Mouse (Mus musculus): ENCODE results near the gene Nmnat2.
A peak's percentile ranks its signal among the peaks of the same experiment; 100 is the strongest.

Gene Nmnat2

DNA sequence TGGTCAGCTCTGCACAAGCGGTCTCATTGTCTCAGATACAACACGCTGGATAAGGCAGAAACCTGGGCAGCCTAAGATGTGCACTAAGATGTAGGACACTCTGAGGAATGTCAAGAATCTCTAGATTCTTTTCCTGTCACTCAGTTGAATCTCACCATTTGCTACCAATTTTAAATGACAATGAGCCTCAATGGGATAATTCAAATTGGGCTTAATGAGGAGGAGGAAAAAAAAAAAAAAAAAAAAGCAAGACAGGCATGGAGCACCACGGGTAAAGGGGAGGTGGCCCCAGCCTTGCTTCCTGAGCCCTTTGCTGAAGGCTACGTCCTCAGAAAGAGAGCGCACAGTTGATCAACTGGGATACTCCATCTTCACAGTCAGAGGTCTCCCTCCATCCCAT is 138.4 kb downstream of the Nmnat2 start:
- DNase-seq (ENCODE audit: low spot score): no peak

DNA sequence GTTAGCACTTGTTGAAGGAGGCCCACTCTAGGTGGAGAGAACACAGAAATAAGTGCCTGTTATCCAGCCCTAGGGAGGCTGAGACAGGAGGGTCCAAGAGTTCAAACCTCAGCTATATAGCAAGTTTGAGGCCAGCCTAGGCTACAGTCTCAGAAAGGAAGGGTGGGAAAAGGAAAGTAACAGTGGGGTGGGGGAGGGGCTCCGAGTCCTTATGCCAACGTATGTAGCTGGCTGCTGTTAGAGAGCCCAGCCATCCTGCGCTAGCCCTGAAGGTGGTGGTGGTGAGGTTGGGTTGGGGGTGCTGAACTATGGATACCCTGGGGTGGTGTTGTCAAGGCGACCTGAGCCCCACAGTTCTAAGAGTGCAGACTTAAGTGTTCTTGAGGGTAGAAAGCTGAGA is 138.8 kb downstream of the Nmnat2 start:
- no peak for DNase-seq (ENCODE audit: low spot score)

DNA sequence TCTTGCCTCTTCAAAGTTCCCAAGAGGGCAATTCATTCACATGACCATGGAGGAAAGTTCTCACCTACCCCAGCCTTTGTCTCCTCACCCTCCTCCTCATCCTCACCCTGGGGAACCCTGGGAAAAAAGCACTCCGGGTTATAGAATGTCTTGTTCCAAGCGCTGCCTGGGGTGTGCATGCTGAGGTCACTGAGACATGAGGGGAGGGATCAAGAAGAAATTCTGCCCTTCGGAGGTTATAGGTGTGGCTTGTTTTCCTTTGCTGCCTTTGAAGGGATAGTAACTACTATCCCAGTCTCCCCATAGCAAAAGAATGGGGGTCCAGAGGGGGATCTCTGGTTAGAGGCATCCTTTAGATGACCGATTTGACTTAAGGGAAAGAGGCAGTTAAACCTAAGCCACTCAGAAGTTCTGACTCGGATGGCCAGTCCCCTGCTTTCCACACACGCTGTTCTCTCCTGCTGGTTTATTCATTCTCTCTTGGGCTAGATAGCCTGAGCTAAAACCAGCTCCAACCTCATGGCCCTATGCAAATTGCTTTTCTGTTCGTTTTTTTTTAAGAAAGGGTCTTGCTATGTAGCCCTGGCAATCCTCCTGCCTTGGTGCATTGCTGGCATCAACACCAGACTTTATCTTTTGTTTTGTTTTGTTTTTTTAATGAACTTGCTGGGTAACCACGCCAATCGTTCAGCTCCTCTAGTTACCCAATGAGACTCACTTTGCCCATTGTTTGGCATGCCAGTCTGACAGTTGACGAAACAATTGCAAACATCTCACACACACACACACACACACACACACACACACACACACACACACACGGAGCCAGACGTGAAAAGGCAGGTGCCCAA is 139.7 kb downstream of the Nmnat2 start:
- DNase-seq (ENCODE audit: low spot score): no peak

GRCm38 (mm10) chr1:153095328-153095727 is 140.5 kb downstream of the Nmnat2 start:
- no peak for DNase-seq (ENCODE audit: low spot score)

DNA sequence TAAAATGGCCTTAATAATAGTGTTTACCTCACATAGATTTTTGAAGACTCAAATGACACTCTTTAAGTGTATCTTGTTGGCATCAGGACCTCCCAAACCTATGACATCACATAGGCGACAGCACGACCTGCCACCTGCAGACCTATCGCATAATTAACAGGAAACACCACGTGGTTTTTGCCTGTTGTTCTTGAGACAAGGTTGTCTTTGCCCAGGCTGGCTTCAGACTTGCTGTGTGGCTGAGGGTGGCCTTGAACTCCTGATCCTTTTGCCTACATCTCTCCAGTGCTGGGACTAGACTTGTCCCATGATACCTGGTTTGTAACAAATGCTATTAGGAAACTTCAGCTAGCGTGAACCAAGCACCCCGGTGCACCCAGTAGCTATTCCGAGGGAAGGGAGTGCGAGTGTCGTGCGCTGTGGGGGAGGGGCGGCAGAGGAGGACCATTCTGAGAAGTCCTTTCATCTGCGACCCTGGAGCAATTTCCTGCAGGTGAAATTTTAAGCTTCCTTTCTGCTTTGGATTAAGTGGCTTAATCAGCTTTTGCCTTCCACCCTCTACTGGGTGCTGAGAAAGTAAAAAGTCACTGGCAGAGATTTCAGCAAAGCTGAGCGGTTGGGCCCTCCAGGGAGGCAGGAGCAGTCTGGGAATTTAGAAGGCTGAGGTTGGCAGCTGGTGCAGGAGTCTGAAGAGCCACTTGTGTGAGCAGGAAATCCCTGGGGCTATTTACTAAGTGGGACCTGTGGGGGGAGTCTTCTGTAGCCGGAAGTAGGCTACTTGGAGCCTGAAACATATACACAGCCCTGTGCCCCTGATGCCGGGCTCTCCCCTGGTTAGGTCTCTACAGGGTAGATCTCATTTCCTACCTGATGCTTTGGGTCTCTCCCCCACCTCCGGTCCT is 141.3 kb downstream of the Nmnat2 start:
- no peak for DNase-seq (ENCODE audit: low spot score)

GRCm38 (mm10) chr1:153097017-153097675 is 142.4 kb downstream of the Nmnat2 start:
- no peak for DNase-seq (ENCODE audit: low spot score)

DNA sequence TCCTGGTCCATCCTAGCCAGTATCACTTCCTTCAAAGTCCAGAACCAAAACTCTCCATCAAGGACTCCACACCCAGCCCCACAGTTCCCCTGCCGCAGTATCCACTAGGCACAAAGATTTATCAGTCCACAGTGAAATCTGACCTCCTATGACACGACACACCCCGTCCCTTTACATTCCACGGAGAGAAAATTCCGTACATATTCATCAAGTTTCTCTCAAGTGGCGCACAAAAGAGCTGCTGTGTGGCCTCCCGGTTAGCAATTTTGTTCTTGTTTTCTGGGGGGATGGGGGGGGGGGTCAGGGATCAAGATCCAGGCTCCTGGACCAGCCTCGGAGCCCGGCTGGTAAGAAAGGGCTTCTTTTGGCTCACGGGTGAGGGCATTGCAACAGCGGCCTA is 143.8 kb downstream of the Nmnat2 start:
- DNase-seq (ENCODE audit: low spot score): no peak

DNA sequence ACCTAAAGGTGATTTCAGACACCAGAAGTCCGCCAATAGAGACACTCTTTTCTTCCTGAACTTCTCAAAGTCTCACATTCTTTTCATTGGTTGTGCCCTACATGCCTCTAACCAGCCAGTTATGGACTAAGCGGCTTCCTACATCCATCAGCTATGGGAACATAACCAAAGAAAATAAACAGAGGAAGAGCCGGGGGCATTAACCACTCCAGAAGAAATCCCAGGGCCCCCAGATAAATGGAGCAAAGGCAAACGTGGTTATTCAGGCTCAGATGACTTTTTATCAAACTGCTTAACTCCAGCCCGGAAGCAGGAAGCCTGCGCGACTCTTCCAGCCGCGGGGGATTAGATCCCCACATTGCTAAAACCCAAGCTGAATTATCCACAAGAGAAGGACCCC is 146.1 kb downstream of the Nmnat2 start:
- no peak for DNase-seq (ENCODE audit: low spot score)

- DNase-seq (ENCODE audit: low spot score): peak; percentile 56
These were observed 146.6 kb downstream of the Nmnat2 start for GRCm38 (mm10) chr1:153101327-153101880.

GRCm38 (mm10) chr1:153102296-153103185 is 147.7 kb downstream of the Nmnat2 start:
- DNase-seq (ENCODE audit: low spot score): no peak

GRCm38 (mm10) chr1:153103186-153103554 is 148.4 kb downstream of the Nmnat2 start:
- DNase-seq (ENCODE audit: low spot score): no peak

DNA sequence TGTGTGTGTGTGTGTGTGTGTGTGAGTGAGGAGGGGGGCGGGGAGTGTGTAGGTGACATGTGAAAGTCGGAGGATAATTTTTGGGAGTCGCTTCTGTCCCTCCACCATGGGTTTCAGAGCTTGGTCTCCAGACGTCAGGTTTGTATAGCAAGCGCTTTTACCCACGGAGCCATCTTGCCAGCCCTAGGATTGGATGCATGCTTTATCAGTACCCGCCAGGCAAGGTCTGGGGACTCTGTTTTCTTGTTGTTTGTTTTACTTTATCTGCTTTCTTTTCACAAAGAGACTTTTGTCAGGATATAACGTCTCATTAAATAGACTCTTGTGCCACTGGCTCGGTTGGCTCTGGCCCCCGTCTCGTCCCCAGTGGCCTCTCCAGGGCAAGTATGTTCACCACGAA is 150.0 kb downstream of the Nmnat2 start:
- DNase-seq (ENCODE audit: low spot score): no peak

DNA sequence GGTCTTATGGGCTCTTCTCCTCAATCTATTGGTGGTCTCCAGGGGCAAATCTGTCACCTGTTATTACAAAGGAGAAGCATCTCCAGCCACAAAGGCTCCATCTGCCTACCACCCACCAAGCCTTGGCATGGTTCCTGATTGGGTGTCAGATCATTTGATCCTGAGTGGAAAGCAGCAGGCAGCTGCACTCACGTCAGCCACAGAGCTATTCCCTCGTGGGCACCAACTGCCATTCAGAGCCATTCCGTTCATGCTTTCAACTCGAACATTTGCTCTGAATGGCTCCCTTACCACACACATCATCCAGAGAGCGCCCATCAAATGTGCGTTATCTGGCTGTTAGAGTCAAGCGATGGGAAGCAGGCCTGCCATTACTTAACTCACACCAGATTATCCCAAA is 153.1 kb downstream of the Nmnat2 start:
- peak; percentile 60 for DNase-seq (ENCODE audit: low spot score)

DNA sequence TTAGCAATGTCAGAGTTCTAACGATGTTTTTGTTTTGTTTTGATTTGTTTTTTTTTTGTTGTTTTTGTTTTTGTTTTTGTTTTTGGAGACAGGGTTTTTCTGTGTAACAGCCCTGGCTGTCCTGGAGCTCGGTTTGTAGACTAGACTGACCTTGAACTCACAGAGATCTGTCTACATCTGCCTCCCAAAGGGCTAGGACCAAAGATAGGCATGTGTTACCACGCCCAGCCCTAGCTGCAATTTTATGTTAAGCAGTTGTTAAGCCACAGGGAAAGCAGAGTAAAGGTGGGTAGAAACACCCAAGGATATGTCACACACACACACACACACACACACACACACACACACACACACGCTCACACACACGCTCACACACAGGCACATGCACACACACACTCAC is 154.6 kb downstream of the Nmnat2 start:
- no peak for DNase-seq (ENCODE audit: low spot score)

- no peak for DNase-seq (ENCODE audit: low spot score)
These were observed 155.0 kb downstream of the Nmnat2 start for GRCm38 (mm10) chr1:153109836-153110235.

GRCm38 (mm10) chr1:153111596-153111995 is 156.8 kb downstream of the Nmnat2 start:
- no peak for DNase-seq (ENCODE audit: low spot score)

DNA sequence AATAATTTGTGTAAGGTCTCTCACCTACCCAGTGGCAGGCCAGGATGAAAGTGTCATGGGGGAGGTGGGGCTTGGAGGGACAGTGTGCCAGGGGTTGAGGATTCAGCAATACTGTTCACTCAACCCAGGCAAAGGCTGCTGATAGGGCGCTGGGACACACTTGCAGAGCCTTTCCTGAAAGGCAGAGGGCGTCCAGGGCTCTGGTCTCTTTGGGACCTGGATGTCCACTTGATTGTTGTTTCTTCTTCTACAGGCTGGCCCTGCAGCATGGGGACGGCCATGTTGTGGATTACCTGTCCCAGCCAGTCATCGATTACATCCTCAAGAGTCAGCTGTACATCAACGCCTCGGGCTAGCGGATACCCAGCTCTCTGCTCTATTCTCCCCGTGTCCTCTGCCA is 160.5 kb downstream of the Nmnat2 start:
- DNase-seq (ENCODE audit: low spot score): no peak

GRCm38 (mm10) chr1:153120544-153120943 is 165.8 kb downstream of the Nmnat2 start:
- no peak for DNase-seq (ENCODE audit: low spot score)

DNA sequence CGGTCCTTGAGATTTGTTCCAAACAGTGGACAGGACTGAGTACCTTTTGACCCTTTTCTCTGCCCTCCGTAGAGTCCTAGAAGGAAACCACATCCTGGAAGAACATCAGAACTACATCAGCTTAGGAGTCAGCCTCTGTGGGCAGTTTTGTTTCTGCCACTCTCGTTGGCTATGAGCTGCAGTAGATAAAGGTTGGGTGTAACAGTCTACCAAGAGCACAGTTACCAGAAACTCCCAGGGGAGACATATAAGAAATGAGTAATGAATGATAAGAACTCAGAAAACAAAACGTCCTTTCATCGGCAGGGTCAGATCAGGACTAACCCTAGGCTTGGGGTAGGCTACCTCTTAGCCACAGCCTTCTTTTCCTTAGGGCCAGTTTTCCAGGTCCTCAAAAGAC is 166.5 kb downstream of the Nmnat2 start:
- DNase-seq (ENCODE audit: low spot score): no peak

DNA sequence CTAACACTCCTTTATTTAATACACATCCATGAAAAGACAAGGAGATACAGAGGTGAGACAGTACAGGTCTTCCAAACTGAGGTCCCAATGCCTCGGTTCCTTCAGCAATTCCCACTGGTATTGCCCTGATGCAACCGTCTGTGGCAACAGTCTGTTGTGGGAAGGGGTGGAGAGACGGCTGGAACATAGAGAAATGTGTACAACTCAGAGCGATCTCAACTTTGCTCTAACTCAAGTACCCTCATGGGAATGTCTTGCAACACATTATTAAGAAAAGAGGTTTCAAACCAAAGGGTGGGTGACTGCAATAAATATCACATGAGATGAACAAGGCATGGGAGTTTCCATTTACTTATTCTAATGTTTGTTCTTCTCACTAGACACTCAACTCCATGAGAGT is 168.0 kb downstream of the Nmnat2 start:
- no peak for DNase-seq (ENCODE audit: low spot score)

- DNase-seq (ENCODE audit: low spot score): no peak
These were observed 169.7 kb downstream of the Nmnat2 start for GRCm38 (mm10) chr1:153124502-153124901.
